Mouse (Mus musculus): ENCODE measurements around the gene Zfp3. TPM values are rescaled to one million over a fixed set of nuclear protein-coding genes. Genes with fewer than 3 reads are reported as not detected.

Zfp3 gene
- total RNA-seq, 1 experiment, result 2.1 TPM

- H3K4me1 ChIP-seq (ENCODE audit: control insufficient read depth in 2 of 2, insufficient read depth in 2 of 2, low read length in 2 of 2, poor library complexity in 1 of 2), result no peaks in the 10 kb centered on the region
- TF ChIP-seq CHD2 (IDR thresholded peaks at IDR 0.05; ENCODE audit: low read depth, low read length) (no peak), ZNF384 (IDR thresholded peaks at IDR 0.05; ENCODE audit: low read depth, low read length) (no peak), ZC3H11A (IDR thresholded peaks at IDR 0.05; ENCODE audit: borderline replicate concordance, low read depth, low read length) (no peak), HCFC1 (IDR thresholded peaks at IDR 0.05; ENCODE audit: borderline replicate concordance, insufficient read depth, low read length) (no peak), MAFK (IDR thresholded peaks at IDR 0.05; ENCODE audit: insufficient read depth, low read depth, low read length) (no peak)
- DNase-seq (ENCODE audit: low read depth, low spot score), result no peak
- no peaks in the 10 kb centered on the region for H3K36me3 ChIP-seq (ENCODE audit: control insufficient read depth, insufficient read depth, low read length, poor library complexity, severe bottlenecking)
- no peaks in the 10 kb centered on the region for H3K9me3 ChIP-seq (ENCODE audit: control insufficient read depth, insufficient read depth, low read depth, low read length)
- H3K9ac ChIP-seq (ENCODE audit: insufficient read depth, low read depth, low read length, poor library complexity, severe bottlenecking), result no peak overlapping the region
- no peak overlapping the region for H3K27ac ChIP-seq (ENCODE audit: insufficient read depth, low read depth, low read length, poor library complexity, severe bottlenecking)
- no peak overlapping the region for H3K4me3 ChIP-seq (ENCODE audit: insufficient read depth in 1 of 2, low read depth in 1 of 2, low read length in 2 of 2, poor library complexity in 1 of 2, severe bottlenecking in 1 of 2)
- in situ Hi-C loops (cut with MboI; ENCODE audit: low sequenced_read_pairs in 2 of 2, unreplicated experiment in 2 of 2), result no loop called here
These were observed 51.1 kb downstream of the Zfp3 start for GRCm38 (mm10) chr11:70815071-70815470.

GRCm38 (mm10) chr11:70815498-70816078, 51.6 kb downstream of the Zfp3 start:
- Histone ChIP-seq H3K36me3 (ENCODE audit: control insufficient read depth, insufficient read depth, low read length, poor library complexity, severe bottlenecking) (no peaks in the 10 kb centered on the region), H3K4me1 (ENCODE audit: control insufficient read depth in 2 of 2, insufficient read depth in 2 of 2, low read length in 2 of 2, poor library complexity in 1 of 2) (no peaks in the 10 kb centered on the region), H3K27ac (ENCODE audit: insufficient read depth, low read depth, low read length, poor library complexity, severe bottlenecking) (no peak overlapping the region), H3K4me3 (ENCODE audit: insufficient read depth in 1 of 2, low read depth in 1 of 2, low read length in 2 of 2, poor library complexity in 1 of 2, severe bottlenecking in 1 of 2) (no peak overlapping the region), H3K9me3 (ENCODE audit: control insufficient read depth, insufficient read depth, low read depth, low read length) (no peaks in the 10 kb centered on the region), H3K9ac (ENCODE audit: insufficient read depth, low read depth, low read length, poor library complexity, severe bottlenecking) (no peak overlapping the region)
- in situ Hi-C loops (cut with MboI; ENCODE audit: low sequenced_read_pairs in 2 of 2, unreplicated experiment in 2 of 2), result no loop called here
- TF ChIP-seq CHD2 (IDR thresholded peaks at IDR 0.05; ENCODE audit: low read depth, low read length), result no peak
- TF ChIP-seq HCFC1 (IDR thresholded peaks at IDR 0.05; ENCODE audit: borderline replicate concordance, insufficient read depth, low read length), result no peak
- no peak for TF ChIP-seq ZNF384 (IDR thresholded peaks at IDR 0.05; ENCODE audit: low read depth, low read length)
- peak; percentile 3; the same call in 1 of the 2 replicates for TF ChIP-seq ZC3H11A (IDR thresholded peaks at IDR 0.05; ENCODE audit: borderline replicate concordance, low read depth, low read length)
- TF ChIP-seq MAFK (IDR thresholded peaks at IDR 0.05; ENCODE audit: insufficient read depth, low read depth, low read length), result no peak
- DNase-seq (ENCODE audit: low read depth, low spot score), result peak; percentile 78

- DNase-seq (ENCODE audit: low read depth, low spot score), result no peak
- H3K4me1 ChIP-seq (ENCODE audit: control insufficient read depth in 2 of 2, insufficient read depth in 2 of 2, low read length in 2 of 2, poor library complexity in 1 of 2), result no peaks in the 10 kb centered on the region
- no peak overlapping the region for H3K27ac ChIP-seq (ENCODE audit: insufficient read depth, low read depth, low read length, poor library complexity, severe bottlenecking)
- no peak overlapping the region for H3K4me3 ChIP-seq (ENCODE audit: insufficient read depth in 1 of 2, low read depth in 1 of 2, low read length in 2 of 2, poor library complexity in 1 of 2, severe bottlenecking in 1 of 2)
- H3K9me3 ChIP-seq (ENCODE audit: control insufficient read depth, insufficient read depth, low read depth, low read length), result no peaks in the 10 kb centered on the region
- no peak overlapping the region for H3K9ac ChIP-seq (ENCODE audit: insufficient read depth, low read depth, low read length, poor library complexity, severe bottlenecking)
- in situ Hi-C loops (cut with MboI; ENCODE audit: low sequenced_read_pairs in 2 of 2, unreplicated experiment in 2 of 2), result no loop called here
- TF ChIP-seq CHD2 (IDR thresholded peaks at IDR 0.05; ENCODE audit: low read depth, low read length), result no peak
- no peak for TF ChIP-seq ZNF384 (IDR thresholded peaks at IDR 0.05; ENCODE audit: low read depth, low read length)
- no peak for TF ChIP-seq HCFC1 (IDR thresholded peaks at IDR 0.05; ENCODE audit: borderline replicate concordance, insufficient read depth, low read length)
- no peak for TF ChIP-seq MAFK (IDR thresholded peaks at IDR 0.05; ENCODE audit: insufficient read depth, low read depth, low read length)
- no peak for TF ChIP-seq ZC3H11A (IDR thresholded peaks at IDR 0.05; ENCODE audit: borderline replicate concordance, low read depth, low read length)
- no peaks in the 10 kb centered on the region for H3K36me3 ChIP-seq (ENCODE audit: control insufficient read depth, insufficient read depth, low read length, poor library complexity, severe bottlenecking)
These were observed 52.8 kb downstream of the Zfp3 start for GRCm38 (mm10) chr11:70816770-70817169.

GRCm38 (mm10) chr11:70820120-70820519, 56.1 kb downstream of the Zfp3 start:
- DNase-seq (ENCODE audit: low read depth, low spot score), result no peak
- in situ Hi-C loops (cut with MboI; ENCODE audit: low sequenced_read_pairs in 2 of 2, unreplicated experiment in 2 of 2), result no loop called here
- Histone ChIP-seq H3K4me3 (ENCODE audit: insufficient read depth in 1 of 2, low read depth in 1 of 2, low read length in 2 of 2, poor library complexity in 1 of 2, severe bottlenecking in 1 of 2) (no peak overlapping the region), H3K27ac (ENCODE audit: insufficient read depth, low read depth, low read length, poor library complexity, severe bottlenecking) (no peak overlapping the region), H3K9me3 (ENCODE audit: control insufficient read depth, insufficient read depth, low read depth, low read length) (no peaks in the 10 kb centered on the region), H3K9ac (ENCODE audit: insufficient read depth, low read depth, low read length, poor library complexity, severe bottlenecking) (no peak overlapping the region), H3K36me3 (ENCODE audit: control insufficient read depth, insufficient read depth, low read length, poor library complexity, severe bottlenecking) (no peaks in the 10 kb centered on the region), H3K4me1 (ENCODE audit: control insufficient read depth in 2 of 2, insufficient read depth in 2 of 2, low read length in 2 of 2, poor library complexity in 1 of 2) (no peaks in the 10 kb centered on the region)
- TF ChIP-seq CHD2 (IDR thresholded peaks at IDR 0.05; ENCODE audit: low read depth, low read length) (no peak), ZNF384 (IDR thresholded peaks at IDR 0.05; ENCODE audit: low read depth, low read length) (no peak), HCFC1 (IDR thresholded peaks at IDR 0.05; ENCODE audit: borderline replicate concordance, insufficient read depth, low read length) (no peak), MAFK (IDR thresholded peaks at IDR 0.05; ENCODE audit: insufficient read depth, low read depth, low read length) (no peak), ZC3H11A (IDR thresholded peaks at IDR 0.05; ENCODE audit: borderline replicate concordance, low read depth, low read length) (no peak)
